Mouse (Mus musculus) embryonic fibroblast, embryonic 13.5 days (primary cell): Measurements from ENCODE around the gene Rfpl4.

ENCODE experiments used
- CTCF ChIP-seq: IDR thresholded peaks from 2 replicates; pipeline ENCODE4 v1.5.1; 2011; ENCODE audit warnings: mild to moderate bottlenecking, control low read depth, low read length, moderate library complexity, borderline replicate concordance; ENCODE audit not compliant: insufficient read depth
- POLR2A ChIP-seq: IDR thresholded peaks from 2 replicates; pipeline ENCODE4 v1.6.1; 2011; ENCODE audit warnings: low read depth, mild to moderate bottlenecking, control low read depth, low read length, moderate library complexity

GRCm38 (mm10) chr7:5116850-5117249 is at the start of gene Rfpl4:
- no peak for TF ChIP-seq CTCF
- TF ChIP-seq POLR2A: no peak
